Mouse (Mus musculus) stomach, postnatal 0 days (tissue): ENCODE data around the gene Olfr914. TPM values are rescaled to one million over a fixed set of nuclear protein-coding genes. Genes with fewer than 3 reads are reported as not detected.

Experiments used
- ATAC-seq: fragments of 200-750 bp; cut with Nextera tagmentation; 2 replicates; pipeline ENCODE4 v1.8.0; 2017; ENCODE audit not compliant: low FRiP score, low TSS enrichment
- DNase-seq: peaks from one replicate; pipeline ENCODE4 v3.0.0-alpha.2; 2016; ENCODE audit warnings: low spot score
- H3K27ac ChIP-seq: fragments of 300-500 bp; sonication (generic); replicated peaks from 2 replicates; pipeline ENCODE4 v1.5.1; 2014; ENCODE audit warnings: mild to moderate bottlenecking, control low read depth
- H3K27me3 ChIP-seq: fragments of 300-500 bp; sonication (generic); 2 replicates; pipeline ENCODE4 v1.6.1; 2014; ENCODE audit warnings: low read length; ENCODE audit not compliant: control insufficient read depth, insufficient read depth
- H3K36me3 ChIP-seq: fragments of 300-500 bp; sonication (generic); 2 replicates; pipeline ENCODE4 v1.6.1; 2014; ENCODE audit warnings: low read length, mixed read lengths; ENCODE audit not compliant: control insufficient read depth, insufficient read depth
- H3K4me1 ChIP-seq: fragments of 300-500 bp; sonication (generic); replicated peaks from 2 replicates; pipeline ENCODE4 v1.6.1; 2014; ENCODE audit warnings: antibody characterized with exemption; ENCODE audit not compliant: control insufficient read depth, insufficient read depth
- H3K4me2 ChIP-seq: fragments of 300-500 bp; sonication (generic); replicated peaks from 2 replicates; pipeline ENCODE4 v1.6.1; 2014; ENCODE audit warnings: low read depth, mild to moderate bottlenecking, control low read depth, moderate library complexity
- H3K4me3 ChIP-seq: fragments of 300-500 bp; sonication (generic); 2 replicates; pipeline ENCODE4 v1.5.1; 2014; ENCODE audit warnings: low read depth, low read length, control low read depth
- H3K9ac ChIP-seq: fragments of 300-500 bp; sonication (generic); 2 replicates; pipeline ENCODE4 v1.6.1; 2014; ENCODE audit warnings: mild to moderate bottlenecking, low read length, control low read depth, mixed read lengths
- H3K9me3 ChIP-seq: fragments of 300-500 bp; sonication (generic); 2 replicates; pipeline ENCODE4 v1.6.1; 2016; ENCODE audit warnings: low read length; ENCODE audit not compliant: control insufficient read depth
- CTCF ChIP-seq: IDR thresholded peaks from 2 replicates; pipeline ENCODE4 v1.5.1; 2016; ENCODE audit warnings: antibody characterized with exemption, low read depth, mild to moderate bottlenecking, moderate library complexity
- EP300 ChIP-seq: optimal IDR thresholded peaks from 2 replicates; pipeline ENCODE3; 2016; ENCODE audit warnings: antibody characterized with exemption
- WGBS: fragments of 180-500 bp; shearing (Covaris S2); extraction: QIAGEN DNeasy Blood & Tissue Kit; methylation state at CpG from one replicate; pipeline ENCODE4 v1.1.7; 2014; 5-methylcytosine and 5-hydroxymethylcytosine counted together
- polyA plus RNA-seq: library from polyadenylated mRNA; unstranded; fragments of >200 nt; fragmentation: Nextera tagmentation; extraction: Ambion mirVana; gene quantifications from 2 replicates; pipeline ENCODE4 v1.2.1, GENCODE M21; 2015

Olfr914 gene
- polyA plus RNA-seq, result not detected in 2 replicates

- no peaks in the 10 kb centered on the region for H3K4me1 ChIP-seq
- DNase-seq (no peak), ATAC-seq (no peak)
- H3K4me3 ChIP-seq, result no peak within 1 kb of the TSS
- 52% methylated on average over 2 of the region's 2 CpGs for WGBS
- H3K9me3 ChIP-seq, result no peaks in the 10 kb centered on the region
- no peaks in the 10 kb centered on the region for H3K36me3 ChIP-seq
- H3K27ac ChIP-seq, result no peak within 1 kb of the TSS
- H3K27me3 ChIP-seq, result no peaks in the 10 kb centered on the region
- no peak within 1 kb of the TSS for H3K9ac ChIP-seq
- H3K4me2 ChIP-seq, result no peak within 1 kb of the TSS
- no peak for TF ChIP-seq EP300
- TF ChIP-seq CTCF, result no peak
Observed at GRCm38 (mm10) chr9:38604802-38605201, at the start of gene Olfr914. Gene Olfr914 (plus strand): TSS chr9:38605102.

GRCm38 (mm10) chr9:38579878-38580277 lies 25.0 kb upstream of the Olfr914 start, which contains the start of gene Olfr912:
Gene Olfr912 (plus strand): TSS chr9:38580178.
- WGBS, result 58% methylated on average over 1 of the region's 1 CpGs

GRCm38 (mm10) chr9:38591056-38591455 lies 13.8 kb upstream of the Olfr914 start:
- 46% methylated on average over 1 of the region's 1 CpGs for WGBS
- Histone ChIP-seq H3K36me3 (no peaks in the 10 kb centered on the region), H3K27me3 (no peaks in the 10 kb centered on the region), H3K4me3 (no peak overlapping the region), H3K27ac (no peak overlapping the region), H3K9me3 (no peaks in the 10 kb centered on the region), H3K4me2 (no peak overlapping the region), H3K9ac (no peak overlapping the region), H3K4me1 (no peaks in the 10 kb centered on the region)
- ATAC-seq, result no peak
- TF ChIP-seq EP300 (no peak), CTCF (no peak)
- no peak for DNase-seq

More at GRCm38 (mm10) chr9:38579878-38580277, 25.0 kb upstream of the Olfr914 start, which contains the start of gene Olfr912:
- H3K4me2 ChIP-seq, result no peak within 1 kb of the TSS
- H3K9me3 ChIP-seq, result no peaks in the 10 kb centered on the region
- ATAC-seq, result no peak
- no peak within 1 kb of the TSS for H3K27ac ChIP-seq
- H3K4me3 ChIP-seq, result no peak within 1 kb of the TSS
- no peak for DNase-seq
- H3K36me3 ChIP-seq, result no peaks in the 10 kb centered on the region
- H3K27me3 ChIP-seq, result no peaks in the 10 kb centered on the region
- H3K9ac ChIP-seq, result no peak within 1 kb of the TSS
- no peaks in the 10 kb centered on the region for H3K4me1 ChIP-seq
- TF ChIP-seq EP300, result no peak
- TF ChIP-seq CTCF, result no peak

- DNase-seq (no peak), ATAC-seq (no peak)
- Histone ChIP-seq H3K9me3 (no peaks in the 10 kb centered on the region), H3K4me1 (no peaks in the 10 kb centered on the region), H3K27me3 (no peaks in the 10 kb centered on the region), H3K4me2 (no peak within 1 kb of the TSS), H3K9ac (no peak within 1 kb of the TSS), H3K36me3 (no peaks in the 10 kb centered on the region), H3K4me3 (no peak within 1 kb of the TSS), H3K27ac (no peak within 1 kb of the TSS)
- no peak for TF ChIP-seq CTCF
- TF ChIP-seq EP300, result no peak
- 43% methylated on average over 2 of the region's 2 CpGs for WGBS
Observed at GRCm38 (mm10) chr9:38592459-38592858, 12.4 kb upstream of the Olfr914 start, which contains the start of gene Olfr913. Gene Olfr913 (plus strand): TSS chr9:38592759.

- no peaks in the 10 kb centered on the region for H3K27me3 ChIP-seq
- H3K36me3 ChIP-seq, result no peaks in the 10 kb centered on the region
- TF ChIP-seq CTCF (no peak), EP300 (no peak)
- H3K4me3 ChIP-seq, result no peak overlapping the region
- no peak overlapping the region for H3K27ac ChIP-seq
- WGBS, result 78% methylated on average over 4 of the region's 4 CpGs
- no peak overlapping the region for H3K9ac ChIP-seq
- no peaks in the 10 kb centered on the region for H3K9me3 ChIP-seq
- no peaks in the 10 kb centered on the region for H3K4me1 ChIP-seq
- DNase-seq (no peak), ATAC-seq (no peak)
- no peak overlapping the region for H3K4me2 ChIP-seq
Observed at GRCm38 (mm10) chr9:38632406-38632805, 27.5 kb downstream of the Olfr914 start.

- 57% methylated on average over 1 of the region's 1 CpGs for WGBS
- no peak for DNase-seq
- Histone ChIP-seq H3K27me3 (no peaks in the 10 kb centered on the region), H3K4me1 (no peaks in the 10 kb centered on the region), H3K9me3 (no peaks in the 10 kb centered on the region), H3K4me3 (no peak within 1 kb of the TSS), H3K4me2 (no peak within 1 kb of the TSS), H3K27ac (no peak within 1 kb of the TSS), H3K36me3 (no peaks in the 10 kb centered on the region), H3K9ac (no peak within 1 kb of the TSS)
- TF ChIP-seq EP300 (no peak), CTCF (no peak)
- no peak for ATAC-seq
Observed at GRCm38 (mm10) chr9:38659775-38660174, 54.9 kb downstream of the Olfr914 start, which contains the start of gene Olfr916. Gene Olfr916 (minus strand): TSS chr9:38659875.

Other genes with a start within 250 kb of the Olfr914 start
- not detected in 2 replicates for gene Olfr250, start 238.2 kb upstream of the Olfr914 start, polyA plus RNA-seq
- gene Olfr251, start 228.0 kb upstream of the Olfr914 start, polyA plus RNA-seq, result not detected in 2 replicates
- gene Olfr147, start 203.4 kb upstream of the Olfr914 start, polyA plus RNA-seq, result not detected in 2 replicates
- gene Olfr901, start 175.6 kb upstream of the Olfr914 start, polyA plus RNA-seq, result not detected in 2 replicates
- gene Olfr902, start 157.4 kb upstream of the Olfr914 start, polyA plus RNA-seq, result not detected in 2 replicates
- not detected in 2 replicates for gene Olfr904, start 142.0 kb upstream of the Olfr914 start, polyA plus RNA-seq
- not detected in 2 replicates for gene Olfr905, start 134.0 kb upstream of the Olfr914 start, polyA plus RNA-seq
- gene Olfr906, start 118.0 kb upstream of the Olfr914 start, polyA plus RNA-seq, result not detected in 2 replicates
- gene Olfr907, start 109.3 kb upstream of the Olfr914 start, polyA plus RNA-seq, result not detected in 2 replicates
- gene Olfr911-ps1, start 83.5 kb upstream of the Olfr914 start, polyA plus RNA-seq, result not detected in 2 replicates
- gene Olfr910, start 67.3 kb upstream of the Olfr914 start, polyA plus RNA-seq, result not detected in 2 replicates
- gene Olfr912, start 24.9 kb upstream of the Olfr914 start, polyA plus RNA-seq, result 0.01 TPM in 1 of 2 replicates, not detected in the other
- gene Olfr913, start 12.3 kb upstream of the Olfr914 start, polyA plus RNA-seq, result 0.04 TPM in 1 of 2 replicates, not detected in the other
- gene Olfr916, start 54.8 kb downstream of the Olfr914 start, polyA plus RNA-seq, result 0.02 TPM in 1 of 2 replicates, not detected in the other
- gene Olfr917, start 60.7 kb downstream of the Olfr914 start, polyA plus RNA-seq, result not detected in 2 replicates
- not detected in 2 replicates for gene Olfr918, start 69.5 kb downstream of the Olfr914 start, polyA plus RNA-seq
- not detected in 2 replicates for gene Olfr919, start 98.6 kb downstream of the Olfr914 start, polyA plus RNA-seq
- 17.1 and 18.2 TPM in 2 replicates for gene Vwa5a, start 113.2 kb downstream of the Olfr914 start, polyA plus RNA-seq
- 0.06 and 0.11 TPM in 2 replicates for gene Olfr920, start 147.2 kb downstream of the Olfr914 start, polyA plus RNA-seq
- not detected in 2 replicates for gene Olfr921, start 168.0 kb downstream of the Olfr914 start, polyA plus RNA-seq
- gene Olfr922, start 209.5 kb downstream of the Olfr914 start, polyA plus RNA-seq, result not detected in 2 replicates
- not detected in 2 replicates for gene Olfr923, start 221.4 kb downstream of the Olfr914 start, polyA plus RNA-seq
- gene Olfr924, start 239.3 kb downstream of the Olfr914 start, polyA plus RNA-seq, result not detected in 2 replicates
- gene Olfr26, start 250.0 kb downstream of the Olfr914 start, polyA plus RNA-seq, result not detected in 2 replicates